Comparison of ENCODE assay signal across 30 mouse cellular contexts in the genomic region with DNA sequence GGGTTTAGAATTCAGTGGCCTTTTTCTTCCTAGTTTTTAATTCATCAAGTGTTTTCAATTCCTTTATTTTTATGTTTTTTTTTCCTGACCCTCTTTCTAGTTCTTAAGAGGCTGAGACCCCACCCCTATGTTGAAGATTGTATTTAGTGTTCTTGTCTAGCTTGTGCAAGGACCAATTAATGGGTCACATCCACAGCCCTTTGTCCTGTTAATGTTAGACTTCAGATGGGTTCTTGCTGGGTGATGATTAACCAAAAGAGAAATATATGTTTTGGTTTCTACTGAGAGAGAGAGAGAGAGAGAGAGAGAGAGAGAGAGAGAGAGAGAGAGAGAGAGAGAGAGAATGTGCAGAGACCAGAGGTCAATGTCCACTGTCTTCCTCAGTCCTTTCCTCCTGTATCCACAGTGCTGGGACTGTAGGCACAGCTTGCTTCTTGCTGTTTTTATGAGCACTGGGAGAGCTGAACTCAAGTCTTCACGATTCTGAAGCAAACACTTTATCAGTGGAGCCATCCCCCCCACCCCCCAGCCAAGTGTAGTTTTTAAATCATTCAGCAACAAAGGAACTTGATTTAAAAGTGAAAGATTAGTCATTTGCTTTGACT.
DNase-seq lines count a peak whose midpoint lies in the region; ATAC-seq and TF ChIP-seq lines count a peak whose summit lies in the region.
"Had no signal": no experiment of that assay in that cellular context is flagged by ENCODE, and none has a peak within 500 bp of the region (broad histone marks: within the 10 kb centered on the region; RNA-seq: fewer than 3 reads in every experiment).

No protein-coding gene starts in this region.

- TF ChIP-seq EP300 in heart, postnatal 0 days (IDR thresholded peaks at IDR 0.05; ENCODE audit: low read depth), result no peak

- H3K9me3 ChIP-seq in heart, postnatal 0 days (replicated peaks; ENCODE audit: control insufficient read depth, low read length), result no peaks in the 10 kb centered on the region
- no peaks in the 10 kb centered on the region for H3K9me3 ChIP-seq in kidney, postnatal 0 days (replicated peaks; ENCODE audit: low read length)
- H3K9me3 ChIP-seq in intestine, embryonic 16.5 days (ENCODE audit: control insufficient read depth, low read length), result no peaks in the 10 kb centered on the region
- H3K9me3 ChIP-seq: embryonic facial prominence, embryonic 12.5 days; embryonic facial prominence, embryonic 15.5 days; hindbrain, embryonic 10.5 days; hindbrain, embryonic 13.5 days had no signal

- TF ChIP-seq CTCF in heart, postnatal 0 days (IDR thresholded peaks at IDR 0.05; ENCODE audit: low read depth), result no peak
- no peak for TF ChIP-seq CTCF in kidney, postnatal 0 days (IDR thresholded peaks at IDR 0.05; ENCODE audit: low read depth)

- ATAC-seq in heart, postnatal 0 days (ENCODE audit: insufficient read depth, low read depth), result no peak
- ATAC-seq in kidney, postnatal 0 days (replicated peaks; ENCODE audit: low FRiP score, low read depth), result 0 out of 2 replicates have a peak, but pooled peaks have one; percentile 49
- peak; percentile 77 for ATAC-seq in intestine, embryonic 16.5 days
- ATAC-seq: forebrain, embryonic 14.5 days; forebrain, postnatal 0 days; hindbrain, embryonic 16.5 days had no signal

- H3K4me2 ChIP-seq in heart, postnatal 0 days (ENCODE audit: low read depth, low read length), result no peak overlapping the region
- no peak overlapping the region for H3K4me2 ChIP-seq in kidney, postnatal 0 days (ENCODE audit: low read length)
- H3K4me2 ChIP-seq in intestine, embryonic 16.5 days (ENCODE audit: low read depth, low read length), result no peak overlapping the region
- H3K4me2 ChIP-seq: embryonic facial prominence, embryonic 12.5 days; embryonic facial prominence, embryonic 15.5 days; heart, embryonic 11.5 days; hindbrain, embryonic 13.5 days had no signal

- H3K27me3 ChIP-seq in heart, postnatal 0 days (ENCODE audit: control insufficient read depth, insufficient read depth, low read length), result no peaks in the 10 kb centered on the region
- no peaks in the 10 kb centered on the region for H3K27me3 ChIP-seq in kidney, postnatal 0 days (ENCODE audit: insufficient read depth, low read length)
- no peaks in the 10 kb centered on the region for H3K27me3 ChIP-seq in intestine, embryonic 16.5 days (replicated peaks; ENCODE audit: control insufficient read depth, insufficient read depth, low read length)
- H3K27me3 ChIP-seq: CH12.LX; embryonic facial prominence, embryonic 12.5 days; embryonic facial prominence, embryonic 15.5 days; hindbrain, embryonic 13.5 days had no signal

- peaks cover 11% of the 10 kb centered on the region for H3K4me1 ChIP-seq in heart, postnatal 0 days (ENCODE audit: control insufficient read depth, insufficient read depth)
- H3K4me1 ChIP-seq in kidney, postnatal 0 days (replicated peaks; ENCODE audit: insufficient read depth, low read length), result no peaks in the 10 kb centered on the region
- H3K4me1 ChIP-seq in intestine, embryonic 16.5 days (ENCODE audit: control insufficient read depth, insufficient read depth, low read length), result 0 out of 2 replicates have a peak, but pooled peaks cover 7% of the 10 kb centered on the region
- H3K4me1 ChIP-seq: embryonic facial prominence, embryonic 12.5 days; embryonic facial prominence, embryonic 15.5 days; hindbrain, embryonic 10.5 days had no signal

- no peak overlapping the region for H3K4me3 ChIP-seq in heart, postnatal 0 days (ENCODE audit: low read depth, low read length)
- no peak overlapping the region for H3K4me3 ChIP-seq in kidney, postnatal 0 days (replicated peaks; ENCODE audit: low read depth, low read length)
- H3K4me3 ChIP-seq in intestine, embryonic 16.5 days (ENCODE audit: low read length), result no peak overlapping the region
- H3K4me3 ChIP-seq: embryonic facial prominence, embryonic 12.5 days; embryonic facial prominence, embryonic 15.5 days; heart, adult 2 months; hindbrain, embryonic 10.5 days; hindbrain, embryonic 13.5 days had no signal

- 58% methylated on average over 1 of the region's 1 CpGs for WGBS in heart, postnatal 0 days
- 27% methylated on average over 1 of the region's 1 CpGs for WGBS in kidney, postnatal 0 days
- WGBS in intestine, embryonic 16.5 days, result 30% methylated on average over 1 of the region's 1 CpGs

- no peak overlapping the region for H3K9ac ChIP-seq in heart, postnatal 0 days (replicated peaks; ENCODE audit: low read depth, low read length)
- no peak overlapping the region for H3K9ac ChIP-seq in kidney, postnatal 0 days (ENCODE audit: low read depth, low read length)
- H3K9ac ChIP-seq in intestine, embryonic 16.5 days (ENCODE audit: low read depth, low read length), result no peak overlapping the region
- H3K9ac ChIP-seq: embryonic facial prominence, embryonic 12.5 days; embryonic facial prominence, embryonic 15.5 days; forebrain, postnatal 0 days; hindbrain, embryonic 13.5 days had no signal

- no peaks in the 10 kb centered on the region for H3K36me3 ChIP-seq in heart, postnatal 0 days (replicated peaks; ENCODE audit: control insufficient read depth, insufficient read depth, low read length)
- H3K36me3 ChIP-seq in kidney, postnatal 0 days (ENCODE audit: insufficient read depth, low read length), result no peaks in the 10 kb centered on the region
- no peaks in the 10 kb centered on the region for H3K36me3 ChIP-seq in intestine, embryonic 16.5 days (ENCODE audit: control insufficient read depth, insufficient read depth, low read length)
- H3K36me3 ChIP-seq: embryonic facial prominence, embryonic 12.5 days; embryonic facial prominence, embryonic 15.5 days; G1E; hindbrain, embryonic 10.5 days; hindbrain, embryonic 13.5 days had no signal

- peak; percentile 1 for DNase-seq in heart, postnatal 0 days (ENCODE audit: low spot score)
- DNase-seq in heart, adult 8-10 months (ENCODE audit: low spot score), result no peak
- DNase-seq in kidney, adult 9 months, result peak; percentile 18
- DNase-seq in kidney, postnatal 14 days, result no peak
- no peak for DNase-seq in kidney, postnatal 0 days (ENCODE audit: low spot score)
- DNase-seq in kidney, postnatal 10 days, result no peak
- DNase-seq in frontal cortex, postnatal 14 days (ENCODE audit: low spot score in 2 of 2), result no peak
- DNase-seq: adrenal gland, adult 2 months; adrenal gland, postnatal 14 days; B cell, adult 2 months; cerebellum, adult 11 months; cerebellum, adult 2 months; cerebellum, adult 9-11 months; cerebellum, postnatal 25 days; forebrain, postnatal 0 days; gastrocnemius, postnatal 10 days; gastrocnemius, postnatal 36 days; heart, adult 2 months; heart, postnatal 10 days; heart, postnatal 36 days had no signal

- H3K27ac ChIP-seq in heart, postnatal 0 days (ENCODE audit: low read depth), result no peak overlapping the region
- H3K27ac ChIP-seq in kidney, postnatal 0 days, result no peak overlapping the region
- H3K27ac ChIP-seq in intestine, embryonic 16.5 days (ENCODE audit: low read length), result no peak overlapping the region
- H3K27ac ChIP-seq: embryonic facial prominence, embryonic 12.5 days; embryonic facial prominence, embryonic 15.5 days; heart, adult 2 months; hindbrain, embryonic 10.5 days; hindbrain, embryonic 13.5 days had no signal

Comparison
In these comparisons a context has a peak if more than half of its experiments do, and no peak if none do; other contexts are left out.
1. DNase-seq: peak in heart, postnatal 0 days (single experiment) and kidney, adult 9 months (single experiment); none in heart, adult 8-10 months (single experiment), kidney, postnatal 14 days (single experiment), kidney, postnatal 0 days (single experiment), kidney, postnatal 10 days (single experiment) and frontal cortex, postnatal 14 days (0 of 2).